Mouse (Mus musculus): ENCODE data around the gene Sh3bgrl2.

Sh3bgrl2 gene

GRCm38 (mm10) chr9:83560670-83561069, 12.5 kb downstream of the Sh3bgrl2 start:
- DNase-seq (ENCODE audit: low spot score in 2 of 2), result no peak

- DNase-seq (ENCODE audit: low spot score in 2 of 2), result no peak
These were observed 14.8 kb downstream of the Sh3bgrl2 start for GRCm38 (mm10) chr9:83562889-83563288.

GRCm38 (mm10) chr9:83563808-83564549, 15.9 kb downstream of the Sh3bgrl2 start:
- DNase-seq (ENCODE audit: low spot score in 2 of 2), result no peak

- no peak for DNase-seq (ENCODE audit: low spot score in 2 of 2)
These were observed 17.0 kb downstream of the Sh3bgrl2 start for GRCm38 (mm10) chr9:83564934-83565652.

- no peak for DNase-seq (ENCODE audit: low spot score in 2 of 2)
These were observed 18.0 kb downstream of the Sh3bgrl2 start for GRCm38 (mm10) chr9:83566141-83566540.

GRCm38 (mm10) chr9:83568125-83568524, 20.0 kb downstream of the Sh3bgrl2 start:
- DNase-seq (ENCODE audit: low spot score in 2 of 2), result no peak

- no peak for DNase-seq (ENCODE audit: low spot score in 2 of 2)
These were observed 20.8 kb downstream of the Sh3bgrl2 start for GRCm38 (mm10) chr9:83568937-83569336.

- no peak for DNase-seq (ENCODE audit: low spot score in 2 of 2)
These were observed 21.8 kb downstream of the Sh3bgrl2 start for GRCm38 (mm10) chr9:83569898-83570297.

- no peak for DNase-seq (ENCODE audit: low spot score in 2 of 2)
These were observed 23.2 kb downstream of the Sh3bgrl2 start for GRCm38 (mm10) chr9:83571315-83571714.

- DNase-seq (ENCODE audit: low spot score in 2 of 2), result no peak
These were observed 24.2 kb downstream of the Sh3bgrl2 start for GRCm38 (mm10) chr9:83572326-83572725.

GRCm38 (mm10) chr9:83572870-83573269, 24.7 kb downstream of the Sh3bgrl2 start:
- DNase-seq (ENCODE audit: low spot score in 2 of 2), result no peak

- DNase-seq (ENCODE audit: low spot score in 2 of 2), result no peak
These were observed 25.5 kb downstream of the Sh3bgrl2 start for GRCm38 (mm10) chr9:83573588-83573987.

GRCm38 (mm10) chr9:83575403-83575802, 27.3 kb downstream of the Sh3bgrl2 start:
- DNase-seq (ENCODE audit: low spot score in 2 of 2), result no peak

- DNase-seq (ENCODE audit: low spot score in 2 of 2), result no peak
These were observed 28.0 kb downstream of the Sh3bgrl2 start for GRCm38 (mm10) chr9:83576018-83576688.

- peak in 1 of 2 experiments; percentile 36 for DNase-seq (ENCODE audit: low spot score in 2 of 2)
These were observed 28.5 kb downstream of the Sh3bgrl2 start for GRCm38 (mm10) chr9:83576689-83577057.

- DNase-seq (ENCODE audit: low spot score in 2 of 2), result no peak
These were observed 29.1 kb downstream of the Sh3bgrl2 start for GRCm38 (mm10) chr9:83577260-83577659.

GRCm38 (mm10) chr9:83579049-83579448, 30.9 kb downstream of the Sh3bgrl2 start:
- no peak for DNase-seq (ENCODE audit: low spot score in 2 of 2)

GRCm38 (mm10) chr9:83582748-83583147, 34.6 kb downstream of the Sh3bgrl2 start:
- DNase-seq (ENCODE audit: low spot score in 2 of 2), result no peak

GRCm38 (mm10) chr9:83586316-83587050, 38.4 kb downstream of the Sh3bgrl2 start:
- DNase-seq (ENCODE audit: low spot score in 2 of 2), result no peak

- DNase-seq (ENCODE audit: low spot score in 2 of 2), result no peak
These were observed 39.0 kb downstream of the Sh3bgrl2 start for GRCm38 (mm10) chr9:83587116-83587515.

- no peak for DNase-seq (ENCODE audit: low spot score in 2 of 2)
These were observed 40.9 kb downstream of the Sh3bgrl2 start for GRCm38 (mm10) chr9:83589063-83589462.
